Mouse (Mus musculus): ENCODE results near the gene Gm7257. TPM values are rescaled to one million over a fixed set of nuclear protein-coding genes. Genes with fewer than 3 reads are reported as not detected.

Gene Gm7257
- not detected for total RNA-seq (2023)

GRCm38 (mm10) chr9:36431584-36431983 is at the start of gene Gm7257:
Gm7257 (plus strand) TSS chr9:36431884.

DNA sequence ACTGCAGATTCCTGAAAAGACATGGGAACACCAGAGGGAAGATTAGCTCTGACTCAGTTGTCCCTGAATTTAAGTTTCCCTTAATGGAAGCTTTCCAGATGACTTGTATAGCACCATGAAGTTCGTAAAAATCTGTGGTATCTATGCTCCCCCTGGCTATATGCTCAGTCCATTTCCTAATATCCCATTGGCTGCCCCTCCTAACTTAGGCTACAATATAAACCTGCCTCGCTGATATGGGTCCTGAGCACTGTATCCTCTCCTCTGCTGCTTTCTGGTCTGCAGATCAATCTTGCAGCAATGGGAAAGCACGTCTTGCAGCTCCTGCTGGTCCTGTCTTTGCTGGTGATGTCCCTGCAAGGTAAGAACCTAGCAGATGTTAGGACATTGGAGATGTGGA is 43.7 kb downstream of the Gm7257 start, which contains the start of gene Gm9513:
Gene Gm9513 (plus strand): TSS at position 301 of the 400 bp plus-strand sequence.

Other genes with a start within 250 kb of the Gm7257 start
- gene Gm9513, start 43.8 kb downstream of the Gm7257 start, total RNA-seq (2023): not detected
- gene Gm5615, start 110.1 kb downstream of the Gm7257 start, total RNA-seq (2023): not detected
- gene Gm17689, start 150.8 kb downstream of the Gm7257 start, total RNA-seq (2023): not detected
- gene A630095E13Rik, start 211.5 kb downstream of the Gm7257 start, total RNA-seq (2023): not detected